Mouse (Mus musculus) olfactory bulb, adult 2 months (tissue): ENCODE results near the gene Pitpnb.

Source experiments
- CTCF ChIP-seq: fragments of 200-500 bp; IDR thresholded peaks from 2 replicates; pipeline ENCODE4 v1.5.1; 2012; ENCODE audit warnings: low read depth, mild to moderate bottlenecking, low read length, moderate library complexity; ENCODE audit not compliant: insufficient read depth
- POLR2A ChIP-seq: fragments of 200-500 bp; IDR thresholded peaks from 2 replicates; pipeline ENCODE4 v1.6.1; 2012; ENCODE audit warnings: mild to moderate bottlenecking, low read depth, low read length, moderate library complexity; ENCODE audit not compliant: insufficient read depth

GRCm38 (mm10) chr5:111429726-111430125, 99.2 kb downstream of the Pitpnb start:
- TF ChIP-seq POLR2A (no peak), CTCF (no peak)
